7 mouse cellular contexts compared by ENCODE assay signal in genomic region chr11:109651566-109652024, GRCm38 (mm10). TPM values are rescaled to one million over a fixed set of nuclear protein-coding genes. Genes with fewer than 3 reads are reported as not detected.
A peak's percentile ranks its signal among the peaks of the same experiment; 100 is the strongest.
DNase-seq lines count a peak whose midpoint lies in the region; ATAC-seq and TF ChIP-seq lines count a peak whose summit lies in the region.

No protein-coding gene starts in this region.

- H3K4me1 ChIP-seq in heart, postnatal 0 days (ENCODE audit: control insufficient read depth, insufficient read depth), result peaks cover 22% of the 10 kb centered on the region
- peaks cover 38% of the 10 kb centered on the region for H3K4me1 ChIP-seq in midbrain, embryonic 12.5 days

- peak overlapping the region; percentile 92 for H3ac ChIP-seq in C2C12 (ENCODE audit: control insufficient read depth, insufficient read length, low read depth)

- H3K9me3 ChIP-seq in heart, postnatal 0 days (replicated peaks; ENCODE audit: control insufficient read depth, low read length), result no peaks in the 10 kb centered on the region
- H3K9me3 ChIP-seq in midbrain, embryonic 12.5 days, result no peaks in the 10 kb centered on the region

- peak; percentile 9; the same call in 1 of the 2 replicates for ATAC-seq in heart, postnatal 0 days (ENCODE audit: insufficient read depth, low read depth)
- ATAC-seq in midbrain, embryonic 12.5 days (ENCODE audit: low FRiP score, low read depth), result peak; percentile 3; the same call in 1 of the 2 replicates

- H3K4me3 ChIP-seq in C2C12 (ENCODE audit: insufficient read depth, poor library complexity, severe bottlenecking), result peak overlapping the region; percentile 92
- peak overlapping the region; percentile 88 for H3K4me3 ChIP-seq in heart, postnatal 0 days (ENCODE audit: low read depth, low read length)
- peak overlapping the region; percentile 79 for H3K4me3 ChIP-seq in midbrain, embryonic 12.5 days

- H3K36me3 ChIP-seq in C2C12 (ENCODE audit: control insufficient read depth, insufficient read depth), result peaks cover 39% of the 10 kb centered on the region
- H3K36me3 ChIP-seq in heart, postnatal 0 days (replicated peaks; ENCODE audit: control insufficient read depth, insufficient read depth, low read length), result peaks cover 28% of the 10 kb centered on the region
- peaks cover 26% of the 10 kb centered on the region for H3K36me3 ChIP-seq in midbrain, embryonic 12.5 days

- no peak for TF ChIP-seq CTCF in C2C12 (IDR thresholded peaks at IDR 0.05; ENCODE audit: control insufficient read depth, insufficient read depth, insufficient read length)
- no peak for TF ChIP-seq CTCF in heart, postnatal 0 days (IDR thresholded peaks at IDR 0.05; ENCODE audit: low read depth)

- H3K27ac ChIP-seq in heart, postnatal 0 days (ENCODE audit: low read depth), result peak overlapping the region; percentile 99
- H3K27ac ChIP-seq in midbrain, embryonic 12.5 days (replicated peaks), result peak overlapping the region; percentile 98

- peak; percentile 43 for DNase-seq in Muller cell, postnatal 12 days (ENCODE audit: inconsistent ontology term)
- peak; percentile 46 for DNase-seq in embryo, embryonic 11 days
- peak; percentile 60 for DNase-seq in heart, postnatal 0 days (ENCODE audit: low spot score)
- peak; percentile 35 to 65 for DNase-seq in kidney, postnatal 36 days
- DNase-seq in thymus, postnatal 4 days, result peak; percentile 62

- H3K27me3 ChIP-seq in C2C12 (ENCODE audit: control insufficient read depth, insufficient read depth, insufficient read length), result no peaks in the 10 kb centered on the region
- H3K27me3 ChIP-seq in heart, postnatal 0 days (ENCODE audit: control insufficient read depth, insufficient read depth, low read length), result no peaks in the 10 kb centered on the region
- H3K27me3 ChIP-seq in midbrain, embryonic 12.5 days, result no peaks in the 10 kb centered on the region

- peaks cover 53% of the 10 kb centered on the region for H3K79me3 ChIP-seq in C2C12 (ENCODE audit: low read depth)

- peaks cover 58% of the 10 kb centered on the region for H3K79me2 ChIP-seq in C2C12 (ENCODE audit: control insufficient read depth, insufficient read depth)

- H3K9ac ChIP-seq in heart, postnatal 0 days (replicated peaks; ENCODE audit: low read depth, low read length), result peak overlapping the region; percentile 94
- peak overlapping the region; percentile 98 for H3K9ac ChIP-seq in midbrain, embryonic 12.5 days (replicated peaks)

- H3K4me2 ChIP-seq in heart, postnatal 0 days (ENCODE audit: low read depth, low read length), result peak overlapping the region; percentile 66
- peak overlapping the region; percentile 89 for H3K4me2 ChIP-seq in midbrain, embryonic 12.5 days (replicated peaks)

- 0% methylated on average over 21 of the region's 21 CpGs for WGBS in heart, postnatal 0 days
- WGBS in midbrain, embryonic 12.5 days, result 1% methylated on average over 21 of the region's 21 CpGs

- TF ChIP-seq EP300 in heart, postnatal 0 days (IDR thresholded peaks at IDR 0.05; ENCODE audit: low read depth), result no peak

TF ChIP-seq in C2C12, 6 proteins besides CTCF, POLR2A, EP300 and RAD21:
- TF ChIP-seq FOSL1 (IDR thresholded peaks at IDR 0.05; ENCODE audit: insufficient read depth, low read length, poor library complexity, severe bottlenecking), result no peak
- TF ChIP-seq MYOD1 (IDR thresholded peaks at IDR 0.05; ENCODE audit: control insufficient read depth, insufficient read length, low read depth), result no peak
- TF ChIP-seq MYOG (IDR thresholded peaks at IDR 0.05; ENCODE audit: control insufficient read depth, extremely low read depth, insufficient read length), result no peak
- no peak for TF ChIP-seq MAX (IDR thresholded peaks at IDR 0.05)
- TF ChIP-seq USF1 (IDR thresholded peaks at IDR 0.05; ENCODE audit: low read depth), result no peak
- TF ChIP-seq CEBPB (IDR thresholded peaks at IDR 0.05; ENCODE audit: low read depth), result no peak
TF ChIP-seq in C2C12: peak in this region for 0.

RNA-seq across cellular contexts. Expression of gene Prkar1a, which starts 2.4 kb away (rescaled TPM):
- polyA plus RNA-seq in C2C12 (2012; fragmentation: generic; extraction: Trizol), result 237 TPM
- total RNA-seq in heart, postnatal 0 days (2014; rRNA removed; ENCODE audit: low replicate concordance), result 163 and 237 TPM in 2 replicates
- polyA plus RNA-seq in heart, postnatal 0 days (2015; fragmentation: Nextera tagmentation; extraction: Ambion mirVana), result 483 and 530 TPM in 2 replicates
- polyA plus RNA-seq in midbrain, embryonic 12.5 days (2016; fragmentation: Nextera tagmentation; extraction: Ambion mirVana), result 429 and 445 TPM in 2 replicates

RNA-seq across cellular contexts. Expression of gene Wipi1, which starts 39.8 kb away (rescaled TPM):
- 27.8 TPM for polyA plus RNA-seq in C2C12 (2012; fragmentation: generic; extraction: Trizol)
- 40.8 and 53.2 TPM in 2 replicates for total RNA-seq in heart, postnatal 0 days (2014; rRNA removed; ENCODE audit: low replicate concordance)
- polyA plus RNA-seq in heart, postnatal 0 days (2015; fragmentation: Nextera tagmentation; extraction: Ambion mirVana), result 65.4 and 67.1 TPM in 2 replicates
- 17.8 and 20.1 TPM in 2 replicates for polyA plus RNA-seq in midbrain, embryonic 12.5 days (2016; fragmentation: Nextera tagmentation; extraction: Ambion mirVana)

Comparison
In these comparisons a context has a peak if more than half of its experiments do, and no peak if none do; other contexts are left out.
1. Peak in every context shown above with its lines: DNase-seq, ATAC-seq, H3K4me3 ChIP-seq and H3K27ac ChIP-seq.